Mouse (Mus musculus): ENCODE results near the gene Olfr934.

DNA sequence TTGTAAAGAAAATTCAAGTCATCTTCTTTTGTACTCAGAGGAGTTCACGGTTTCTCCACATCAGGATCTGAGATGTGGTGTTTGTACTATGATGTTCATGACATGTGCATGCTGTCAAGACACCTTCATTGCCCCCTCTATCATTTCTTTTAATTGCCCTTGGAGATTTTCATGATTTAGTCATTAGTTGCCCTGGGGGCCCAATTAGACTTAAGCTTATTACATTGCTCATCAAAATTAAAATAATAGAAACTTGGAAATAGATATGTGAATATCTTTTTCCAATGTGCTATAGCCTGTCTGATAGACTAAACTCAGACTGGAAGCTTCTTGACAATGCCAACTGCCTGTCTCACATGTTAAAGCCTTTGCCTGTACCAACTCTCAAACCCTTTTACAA, 35.2 kb upstream of the Olfr934 start, which contains the start of gene Olfr146:
- no peak for TF ChIP-seq CTCF (IDR thresholded peaks at IDR 0.05; ENCODE audit: insufficient read depth, low read depth, low read length)
- TF ChIP-seq POLR2A (IDR thresholded peaks at IDR 0.05; ENCODE audit: insufficient read depth, low read depth, low read length), result no peak

Data from olfactory bulb, adult 2 months (tissue).